Mouse (Mus musculus): Measurements from ENCODE around the gene Gm20388.

Gene Gm20388

DNA sequence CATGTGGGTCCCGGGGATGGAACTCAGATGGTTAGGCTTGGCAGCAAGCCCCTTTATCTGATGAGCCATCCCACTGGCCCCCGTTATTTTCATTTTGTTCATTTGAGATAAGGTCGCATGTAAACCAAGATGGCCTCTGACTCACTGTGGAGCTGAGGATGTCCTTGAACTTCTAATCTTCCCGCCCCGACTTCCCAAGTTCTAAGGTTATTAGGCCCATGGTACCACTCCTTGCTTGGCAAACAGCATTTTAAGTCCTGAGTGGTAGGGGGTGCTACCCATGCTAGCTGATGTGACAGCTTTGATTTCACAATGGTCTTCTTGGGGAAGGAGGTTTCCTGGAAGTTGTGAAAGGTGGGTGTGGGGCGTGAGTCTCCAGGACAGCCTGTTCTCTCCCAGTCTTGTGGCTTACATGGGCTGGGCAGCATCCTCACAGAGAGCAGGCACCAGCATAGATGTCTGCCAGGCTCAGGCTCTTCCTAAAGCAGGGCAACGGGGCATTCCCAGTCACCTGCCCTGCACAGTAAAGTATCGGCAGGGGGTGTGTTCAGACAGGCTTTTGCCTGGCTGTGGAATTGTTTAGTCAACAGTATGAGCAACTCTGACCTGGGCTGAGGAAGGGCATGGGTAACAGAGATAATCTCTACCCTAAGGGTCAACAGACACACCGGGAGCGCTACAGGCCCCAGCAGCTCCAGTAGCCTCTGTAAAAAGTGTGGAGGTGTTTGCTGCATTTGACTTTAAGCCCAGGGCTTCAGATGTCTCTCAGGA, 132.1 kb downstream of the Gm20388 start:
- in situ Hi-C loops (cut with MboI): no loop called here

DNA sequence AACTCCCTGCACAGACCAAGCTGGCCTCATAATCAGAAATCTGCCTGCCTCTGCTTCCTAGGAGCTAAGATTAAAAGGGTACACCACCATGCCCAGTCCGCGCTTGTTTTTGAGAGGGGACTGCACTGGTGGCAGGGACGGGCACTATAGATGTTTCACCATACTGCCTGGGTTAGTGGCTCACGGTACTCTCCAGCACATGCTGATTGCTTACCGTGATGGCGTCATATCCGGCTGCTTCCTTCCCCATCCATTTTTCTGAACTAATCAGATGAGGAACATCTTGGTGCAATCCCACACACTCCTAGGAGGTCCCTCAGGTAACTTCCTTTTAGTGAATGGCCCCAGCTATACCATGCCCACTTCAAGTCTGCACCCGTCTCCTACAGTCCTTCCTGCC, 134.3 kb downstream of the Gm20388 start:
- in situ Hi-C loops (cut with MboI): no loop called here

DNA sequence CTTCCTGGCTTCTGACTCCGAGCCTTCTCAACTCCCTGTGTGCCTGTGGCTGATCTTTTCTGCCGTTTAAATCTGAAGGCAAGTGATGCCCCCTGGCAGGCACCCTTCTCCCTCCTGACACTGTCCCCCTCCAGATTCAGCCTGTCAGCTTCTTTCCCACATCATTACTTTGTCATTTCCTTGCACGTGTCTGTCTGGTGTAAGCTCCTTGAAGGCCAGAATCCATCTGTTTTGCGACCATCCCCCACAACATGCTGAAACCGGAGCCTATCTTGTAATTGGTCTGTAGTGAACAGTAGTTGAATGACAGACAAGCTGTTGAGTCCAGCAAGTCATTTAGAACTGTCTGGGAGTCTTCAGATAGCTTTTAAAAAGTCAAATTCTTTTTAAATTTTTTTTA, 134.8 kb downstream of the Gm20388 start:
- in situ Hi-C loops (cut with MboI): no loop called here

DNA sequence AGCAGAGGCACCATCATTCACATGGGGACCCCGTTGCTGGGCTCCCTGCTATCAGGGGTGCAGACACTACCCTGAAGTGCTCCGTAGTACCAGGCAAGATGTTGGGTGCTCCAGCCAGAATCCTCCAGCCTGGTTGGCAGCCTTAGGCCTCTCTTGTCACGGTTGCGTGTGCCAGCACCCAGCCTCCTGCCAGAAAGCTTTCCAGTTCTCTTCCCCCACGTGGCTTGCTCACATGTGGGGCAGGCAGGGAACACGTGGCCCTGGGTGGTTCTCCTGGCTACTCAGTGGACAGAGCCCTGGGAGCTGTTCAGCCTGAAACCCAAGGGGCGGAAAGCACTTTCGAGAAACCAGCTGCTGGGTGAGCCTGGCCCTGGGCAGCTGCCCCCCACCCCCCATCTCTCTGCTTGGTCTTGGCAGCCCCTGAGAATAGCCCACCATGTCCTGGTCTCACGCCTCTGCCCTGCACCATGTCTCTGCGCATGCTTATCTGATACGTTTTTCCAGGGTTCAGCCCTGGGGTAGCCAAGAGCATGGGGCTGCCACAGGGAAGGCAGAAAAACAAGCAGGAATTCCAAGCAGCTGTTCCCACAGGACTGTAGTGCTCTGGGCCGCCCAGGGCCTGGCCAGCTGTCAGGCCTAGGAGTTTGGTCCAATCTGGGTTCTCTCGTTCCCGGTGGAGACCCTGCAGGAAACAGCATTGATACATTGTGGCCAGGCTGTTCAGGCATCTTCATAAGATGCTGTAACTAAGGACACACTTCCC, 135.8 kb downstream of the Gm20388 start:
- in situ Hi-C loops (cut with MboI): no loop called here

DNA sequence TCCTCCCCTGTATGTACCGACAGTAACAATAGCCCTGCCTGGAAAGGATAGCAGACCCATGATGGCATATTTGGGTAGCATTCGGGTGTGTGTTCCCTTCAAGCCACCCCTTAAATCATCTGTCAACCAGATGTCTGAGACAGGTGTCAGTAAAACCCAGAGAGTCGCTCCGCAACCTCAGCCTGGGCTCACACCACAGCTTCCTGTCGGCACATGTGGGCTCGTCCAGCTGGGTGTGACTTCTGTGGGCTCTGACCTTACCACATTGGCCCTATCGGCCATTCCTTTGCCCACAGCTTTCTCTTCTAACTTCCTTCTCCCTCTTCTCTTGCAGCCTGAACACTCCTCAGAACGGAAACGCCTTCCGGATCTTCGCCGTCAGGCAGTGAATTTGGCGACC, 139.3 kb downstream of the Gm20388 start:
- in situ Hi-C loops (cut with MboI): no loop called here

DNA sequence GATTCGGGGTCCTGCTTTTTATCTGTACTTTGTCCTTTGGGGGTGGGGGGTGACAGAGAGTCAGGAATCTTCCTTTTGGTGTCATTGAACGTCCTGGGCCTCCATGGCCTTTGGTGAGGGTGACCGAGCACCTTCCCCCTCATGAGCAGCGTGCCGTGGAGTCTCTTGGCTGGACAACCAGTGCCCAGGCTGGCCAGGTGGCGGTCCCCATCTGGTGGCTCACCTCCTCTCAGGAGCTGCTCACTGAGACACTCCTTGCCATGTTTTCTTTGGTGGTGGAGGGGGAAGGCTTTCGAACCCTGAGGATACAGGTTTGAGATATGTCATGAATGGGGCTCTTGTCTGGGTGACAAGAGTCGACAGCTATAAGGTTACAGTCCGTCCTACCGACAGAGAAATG, 139.7 kb downstream of the Gm20388 start:
- in situ Hi-C loops (cut with MboI): no loop called here

DNA sequence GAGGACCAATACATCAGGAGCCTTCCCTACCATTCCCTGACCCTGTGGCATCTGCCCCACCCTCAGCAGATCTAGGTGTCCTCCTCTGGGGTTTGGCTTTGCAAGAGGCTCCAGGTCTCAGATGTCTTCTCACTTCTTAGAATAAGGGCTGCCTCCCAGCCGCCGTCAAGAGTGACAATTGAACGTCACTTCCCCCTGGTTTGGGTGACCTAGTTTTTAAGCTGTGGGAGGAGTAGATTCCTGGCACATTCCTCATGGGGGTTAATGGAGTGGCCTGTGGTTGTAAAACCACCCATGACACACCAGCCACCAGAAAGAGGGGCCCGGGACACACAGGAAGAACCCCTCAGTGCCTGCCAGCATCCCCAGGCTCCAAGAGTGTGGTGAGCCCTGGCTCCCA, 140.4 kb downstream of the Gm20388 start:
- in situ Hi-C loops (cut with MboI): no loop called here

DNA sequence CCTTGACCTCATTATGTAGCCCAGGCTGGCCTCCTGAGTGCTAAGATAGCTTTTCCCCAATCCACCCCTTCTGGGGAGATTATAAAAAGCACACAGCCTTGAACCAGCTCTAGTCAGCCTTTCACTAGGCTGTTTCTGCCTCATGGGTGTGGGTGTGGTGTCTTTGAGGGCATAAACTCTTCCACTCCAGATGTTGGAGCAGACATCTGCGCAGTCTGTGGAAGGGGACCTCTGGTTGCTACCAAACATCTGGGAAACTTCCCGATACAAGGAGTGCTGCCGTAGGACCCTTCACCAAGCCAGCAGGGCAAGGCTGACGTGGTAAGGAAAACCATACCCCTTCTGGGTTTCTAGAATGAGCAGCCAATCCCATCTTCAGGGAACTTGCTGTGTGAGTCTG, 141.3 kb downstream of the Gm20388 start:
- in situ Hi-C loops (cut with MboI): no loop called here

DNA sequence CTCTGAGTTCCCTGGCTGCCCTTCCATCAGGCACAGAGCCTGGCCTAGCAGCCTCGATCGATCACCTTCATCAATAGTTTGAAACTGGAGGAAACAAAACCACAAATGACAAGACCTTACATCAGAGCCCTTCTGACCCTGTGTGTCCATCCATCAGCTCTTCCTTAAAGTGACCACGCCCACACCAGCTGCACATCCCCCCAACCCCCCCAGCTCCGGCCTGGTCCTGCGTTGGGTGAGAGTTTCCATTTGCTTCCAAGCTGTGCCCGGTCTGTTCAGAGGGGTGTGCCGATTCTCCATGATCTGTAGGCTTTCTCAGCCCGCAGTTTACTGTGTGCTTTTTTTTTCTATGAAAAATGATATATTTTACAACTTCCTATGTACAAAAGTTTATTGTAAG, 141.7 kb downstream of the Gm20388 start:
- in situ Hi-C loops (cut with MboI): no loop called here

DNA sequence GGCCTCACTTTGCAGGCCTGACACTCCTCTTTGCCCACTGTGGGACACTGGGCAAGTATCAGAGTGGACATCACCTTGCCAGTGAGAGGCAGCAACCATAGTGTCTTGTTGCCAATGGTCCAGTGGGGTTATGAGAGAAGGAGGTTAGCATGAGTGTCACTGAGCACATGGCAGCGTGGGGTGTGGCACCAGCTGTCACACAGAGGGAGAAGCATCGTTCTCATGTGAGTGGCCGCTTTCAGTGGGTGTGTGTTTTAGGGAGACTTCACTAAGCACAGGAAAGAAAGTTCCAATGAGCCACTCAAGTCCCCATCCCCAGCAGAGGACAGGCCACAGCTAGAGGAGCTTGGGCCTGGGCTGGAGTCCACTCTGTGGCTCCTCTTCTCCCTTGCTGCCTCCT, 144.2 kb downstream of the Gm20388 start:
- in situ Hi-C loops (cut with MboI): no loop called here

DNA sequence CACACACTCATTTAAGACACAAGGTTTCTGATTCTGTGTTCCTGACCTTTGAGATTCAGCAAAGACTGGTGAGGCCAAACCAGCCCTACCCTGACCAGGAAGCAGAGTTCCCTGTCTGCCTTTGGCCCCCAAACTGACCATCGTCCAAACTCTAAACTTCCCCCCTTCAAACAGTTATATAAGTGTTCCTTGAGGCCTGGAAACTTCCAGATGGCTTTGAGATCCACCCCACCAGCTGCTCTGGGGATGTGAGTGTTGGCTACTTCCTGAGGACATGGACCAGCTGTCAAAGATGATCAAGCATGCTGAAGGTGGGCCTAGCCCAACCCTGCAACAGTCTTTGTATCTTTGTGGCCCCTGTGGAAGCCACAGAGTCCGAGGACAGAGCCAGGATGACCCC, 146.4 kb downstream of the Gm20388 start:
- in situ Hi-C loops (cut with MboI): no loop called here

DNA sequence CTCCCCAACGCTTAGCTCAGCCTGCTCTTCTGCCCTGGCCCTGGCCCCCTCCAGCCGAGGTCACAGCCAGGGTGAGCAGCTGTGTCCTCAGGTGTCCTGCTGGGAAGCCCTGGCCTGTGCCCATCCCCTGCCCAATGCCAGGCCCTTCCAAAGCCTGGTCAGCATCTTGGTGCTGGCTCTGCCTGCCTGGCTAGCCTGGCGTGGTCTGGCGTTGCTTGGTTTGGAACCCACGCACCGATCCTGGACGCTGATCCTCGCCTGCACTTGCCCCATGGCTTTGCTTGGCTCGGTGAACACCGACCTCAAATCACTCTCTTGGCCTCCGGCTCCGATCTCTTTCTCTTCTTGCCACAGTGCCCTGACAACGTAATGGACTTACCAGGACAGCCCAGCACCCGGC, 152.1 kb downstream of the Gm20388 start:
- in situ Hi-C loops (cut with MboI): no loop called here

DNA sequence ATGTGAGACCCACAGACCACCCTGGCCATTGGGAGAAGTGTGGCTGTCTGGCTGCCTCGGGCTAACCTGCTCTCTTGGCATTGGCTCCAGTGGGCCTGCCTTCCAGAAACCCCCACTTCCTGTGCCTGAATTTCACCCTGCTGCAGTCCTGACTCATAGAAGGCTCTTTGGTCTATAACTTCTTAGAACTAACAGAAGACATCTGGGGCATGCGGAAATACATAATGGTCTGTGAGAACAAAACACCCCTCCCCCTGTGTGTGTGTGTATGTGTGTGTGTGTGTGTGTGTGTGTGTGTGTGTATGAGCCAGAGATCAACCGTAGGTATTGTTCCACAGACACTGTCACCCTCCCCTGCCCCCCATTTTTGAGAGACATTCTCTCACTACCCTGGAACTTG, 152.7 kb downstream of the Gm20388 start:
- in situ Hi-C loops (cut with MboI): no loop called here

DNA sequence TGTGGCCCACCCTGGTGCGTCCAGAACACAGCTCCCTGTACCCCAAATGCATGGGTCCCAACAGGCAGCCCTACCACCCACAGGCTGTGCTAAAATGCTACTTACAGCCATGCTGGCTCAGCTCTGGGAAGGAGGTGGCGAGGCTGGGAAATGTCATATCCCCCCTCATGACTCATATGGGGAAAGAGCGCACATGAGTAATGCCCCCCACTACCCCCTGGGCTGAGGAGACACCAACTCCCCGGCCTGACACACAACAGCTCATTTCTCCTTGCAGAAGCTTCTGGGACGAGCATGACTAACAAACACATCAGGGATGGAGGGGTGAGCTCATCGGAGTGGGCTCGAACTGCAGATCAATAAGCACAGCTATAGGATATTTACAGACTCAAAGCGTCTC, 155.0 kb downstream of the Gm20388 start:
- in situ Hi-C loops (cut with MboI): no loop called here

DNA sequence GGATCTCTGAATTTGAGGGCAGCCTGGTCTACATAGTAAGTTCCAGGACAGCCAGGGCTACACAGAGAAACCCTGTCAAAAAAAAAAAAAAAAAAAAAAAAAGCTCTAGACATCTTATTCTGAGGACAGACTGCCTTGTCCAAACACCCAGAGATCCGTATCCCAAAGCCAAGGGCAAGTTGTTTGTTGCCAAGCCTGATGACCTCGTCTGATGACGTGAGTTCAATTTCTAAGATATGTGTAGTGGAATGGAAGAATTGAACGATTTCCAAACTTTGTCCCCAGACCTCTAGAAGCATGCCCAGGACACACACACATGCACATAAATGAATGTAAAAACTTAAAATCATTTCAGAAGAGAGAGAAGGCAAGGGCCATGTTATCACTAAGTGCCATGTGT, 155.6 kb downstream of the Gm20388 start:
- in situ Hi-C loops (cut with MboI): no loop called here

DNA sequence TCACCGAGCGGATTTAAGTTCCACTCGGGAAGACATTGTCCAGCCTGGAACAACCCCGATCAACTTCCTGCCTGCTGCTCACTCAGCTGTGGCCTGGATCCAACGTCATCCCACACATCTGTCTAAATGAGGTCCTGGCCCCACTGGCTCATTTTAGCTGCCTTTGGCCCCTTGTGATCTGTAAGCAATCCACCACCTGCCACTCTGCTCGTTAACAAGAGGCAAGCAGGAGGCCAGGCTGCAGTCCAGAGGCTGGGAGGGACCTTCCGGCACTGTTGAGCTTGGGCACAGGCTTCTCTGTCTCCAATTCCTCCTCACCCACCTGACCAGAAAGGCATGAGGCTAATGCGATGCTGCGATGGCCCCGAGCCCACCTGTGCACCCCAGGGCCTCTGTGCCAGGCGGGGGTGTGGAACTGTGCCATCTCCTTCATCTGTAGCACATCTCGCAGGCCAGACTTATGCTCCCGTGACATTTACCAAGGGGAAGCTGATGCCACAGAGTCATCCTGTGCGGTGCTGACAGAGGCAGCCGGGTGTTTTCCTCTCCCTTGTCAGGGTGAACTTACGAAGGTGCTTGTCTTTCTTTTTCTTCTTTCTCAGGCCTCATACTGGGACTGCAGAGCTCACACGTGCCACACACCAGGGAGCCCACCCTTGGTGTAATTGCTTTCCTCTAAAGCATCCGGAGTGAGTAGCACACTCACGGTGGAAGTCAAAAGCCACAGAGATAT, 157.5 kb downstream of the Gm20388 start:
- in situ Hi-C loops (cut with MboI): no loop called here

DNA sequence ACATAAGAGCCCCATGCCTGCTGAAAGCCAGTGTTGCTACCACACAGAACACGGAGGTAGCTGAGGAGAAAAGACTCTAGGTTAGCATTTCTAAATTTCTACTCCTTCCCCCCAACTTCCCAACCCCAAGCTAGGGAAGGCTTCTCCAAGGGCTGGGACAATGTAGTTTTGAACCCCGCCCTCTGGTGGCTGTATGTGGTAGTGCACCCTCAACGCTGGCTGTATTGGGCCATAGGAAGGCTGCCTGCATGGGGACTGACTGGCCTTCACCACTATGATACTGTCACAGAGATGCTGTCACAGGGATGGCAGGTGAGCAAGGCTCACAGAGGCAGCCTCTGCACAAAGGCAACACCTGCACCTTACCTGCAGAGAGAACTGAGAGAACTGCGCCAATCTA, 161.0 kb downstream of the Gm20388 start:
- in situ Hi-C loops (cut with MboI): no loop called here

DNA sequence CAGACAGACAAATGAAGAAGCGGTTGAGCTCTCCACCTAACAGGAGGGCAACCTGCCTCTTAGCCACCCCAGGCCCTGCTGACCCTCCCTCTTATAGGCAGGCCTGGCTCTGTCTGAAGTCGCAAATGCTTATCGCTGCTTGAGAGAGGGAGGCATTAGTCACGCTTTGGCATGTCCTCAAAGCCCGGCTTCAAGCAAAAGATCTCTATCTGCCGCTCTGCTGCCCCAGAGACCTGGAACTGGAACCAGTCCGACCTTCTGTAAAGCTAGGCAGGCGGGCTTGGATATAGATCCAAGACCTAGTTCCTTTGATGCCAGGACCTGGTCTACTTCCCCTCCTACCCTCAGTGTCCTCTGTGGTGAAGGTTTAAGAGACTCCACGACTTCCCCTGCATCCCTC, 161.6 kb downstream of the Gm20388 start:
- in situ Hi-C loops (cut with MboI): no loop called here

DNA sequence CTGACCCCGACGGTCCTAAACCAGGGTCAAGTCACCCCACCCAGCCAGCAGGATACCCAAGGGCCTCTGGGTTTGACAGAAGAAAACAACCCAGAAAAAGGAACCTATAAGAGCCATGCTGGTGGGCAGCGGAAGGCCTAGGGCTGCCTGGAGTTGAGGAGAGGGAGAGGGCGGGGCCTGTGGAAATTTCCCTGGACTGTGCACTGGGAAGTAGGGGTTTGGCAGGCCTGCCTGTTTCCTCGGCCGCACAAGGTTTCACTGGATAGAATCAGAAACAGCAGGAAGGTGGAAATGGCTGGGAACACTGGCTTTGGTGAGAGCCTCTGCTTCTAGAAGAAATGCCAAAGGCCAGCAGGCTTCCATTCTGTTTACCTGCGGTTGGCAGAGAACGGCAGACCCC, 162.2 kb downstream of the Gm20388 start:
- in situ Hi-C loops (cut with MboI): no loop called here

DNA sequence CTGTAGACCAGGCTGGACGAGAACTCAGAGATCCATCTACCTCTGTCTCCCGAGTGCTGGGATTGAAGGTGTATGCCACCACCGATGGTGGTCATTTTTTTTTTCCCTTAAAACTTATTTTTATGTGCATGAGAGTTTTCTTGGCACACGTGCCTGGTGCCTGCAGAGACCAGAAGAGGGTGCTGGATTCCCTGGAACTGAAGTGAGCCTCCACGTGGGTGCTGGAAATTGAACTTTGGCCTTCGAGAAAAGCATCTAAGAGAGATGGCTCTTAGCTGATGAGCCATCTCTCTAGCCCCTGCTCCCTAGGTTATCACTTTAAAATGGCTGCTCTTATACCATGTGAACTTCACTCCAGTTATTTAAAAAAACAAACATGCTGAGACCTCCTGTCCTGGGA, 163.9 kb downstream of the Gm20388 start:
- in situ Hi-C loops (cut with MboI): no loop called here

DNA sequence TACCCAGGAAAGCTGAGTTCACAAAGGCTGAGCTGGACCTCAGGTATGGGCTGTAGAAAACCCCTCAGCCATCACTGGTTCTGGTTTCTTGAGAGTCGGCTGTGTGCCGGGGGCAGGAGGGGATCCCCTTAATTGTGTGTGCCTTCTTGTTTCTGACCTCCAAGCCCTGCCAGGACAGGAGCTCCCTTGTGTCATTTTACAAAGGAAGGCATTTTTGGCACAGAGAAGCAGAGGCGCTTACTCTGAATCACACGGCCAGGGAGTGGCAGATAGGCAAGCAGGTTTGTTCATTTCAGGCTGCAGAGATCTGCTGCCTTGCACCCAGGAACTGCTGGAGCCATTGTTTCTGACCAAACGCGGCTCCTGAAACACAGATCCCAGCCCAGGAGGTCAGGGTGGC, 164.7 kb downstream of the Gm20388 start:
- in situ Hi-C loops (cut with MboI): no loop called here

DNA sequence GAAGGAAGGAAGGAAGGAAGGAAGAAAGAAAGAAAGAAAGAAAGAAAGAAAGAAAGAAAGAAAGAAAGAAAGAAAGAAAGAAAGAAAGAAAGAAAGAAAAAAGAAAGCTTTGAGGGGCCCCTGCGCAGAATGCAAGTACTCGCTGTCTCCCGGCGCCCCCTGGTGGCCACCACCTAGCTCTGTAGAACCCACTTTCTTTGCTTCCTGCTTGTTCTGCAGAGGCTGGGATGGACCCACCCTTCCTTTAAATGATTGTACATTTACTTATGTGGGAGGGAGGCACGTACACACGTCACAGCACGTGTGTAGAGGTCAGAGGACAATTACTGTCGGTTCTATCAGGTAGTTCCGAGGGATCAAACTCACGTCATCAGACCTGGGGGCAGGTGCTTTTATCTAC, 167.4 kb downstream of the Gm20388 start:
- in situ Hi-C loops (cut with MboI): no loop called here

DNA sequence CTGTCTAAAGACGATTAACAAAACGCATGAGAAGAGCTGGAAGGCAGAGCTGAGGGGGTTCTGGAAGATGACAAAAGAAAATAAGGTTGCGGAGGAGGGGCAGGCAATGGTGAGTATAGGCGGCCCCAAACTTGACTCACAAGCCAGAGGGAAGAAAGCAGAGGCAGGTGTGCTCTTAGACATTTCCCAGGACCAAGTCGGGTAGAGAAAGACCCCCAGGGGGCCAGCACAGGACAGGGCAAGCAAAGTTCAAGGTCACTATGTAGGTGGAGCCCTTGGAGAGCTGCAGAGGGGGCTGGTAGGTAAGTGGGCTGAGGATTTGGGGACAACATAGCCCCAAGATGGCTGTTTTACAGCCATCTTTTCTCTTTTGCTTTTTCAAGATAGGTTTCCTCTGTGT, 168.7 kb downstream of the Gm20388 start:
- in situ Hi-C loops (cut with MboI): no loop called here
